Mouse (Mus musculus) T-cell, adult 2 months (primary cell): Measurements from ENCODE around the gene Lrtm2.

Experiments used
- DNase-seq: peaks from one replicate; pipeline ENCODE4 v3.0.0; 2022; ENCODE audit warnings: low spot score

Gene Lrtm2

GRCm38 (mm10) chr6:119336124-119336523, 5.6 kb upstream of the Lrtm2 start:
- peak; percentile 69 for DNase-seq

DNA sequence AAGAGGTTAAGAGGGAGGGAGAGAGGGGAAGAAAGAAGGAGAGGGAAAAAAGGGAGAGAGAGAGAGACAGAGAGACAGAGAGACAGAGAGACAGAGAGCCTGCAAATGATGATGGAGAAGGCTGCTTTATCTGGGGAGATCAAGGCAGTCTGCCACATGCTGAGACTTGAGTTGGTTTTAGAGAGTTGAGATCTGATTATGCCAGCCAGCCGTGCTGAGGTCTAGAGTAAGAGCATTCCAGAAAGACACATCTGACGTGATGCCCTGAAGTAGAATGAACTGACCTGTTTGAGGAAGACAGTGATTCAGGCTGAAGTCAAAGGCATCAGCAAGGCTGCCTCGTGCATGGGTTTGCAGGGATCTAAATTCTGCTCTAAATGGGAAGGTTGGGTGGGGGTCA, 3.3 kb upstream of the Lrtm2 start:
- no peak for DNase-seq

- DNase-seq, result no peak
Observed at GRCm38 (mm10) chr6:119333202-119333601, 2.6 kb upstream of the Lrtm2 start.

DNA sequence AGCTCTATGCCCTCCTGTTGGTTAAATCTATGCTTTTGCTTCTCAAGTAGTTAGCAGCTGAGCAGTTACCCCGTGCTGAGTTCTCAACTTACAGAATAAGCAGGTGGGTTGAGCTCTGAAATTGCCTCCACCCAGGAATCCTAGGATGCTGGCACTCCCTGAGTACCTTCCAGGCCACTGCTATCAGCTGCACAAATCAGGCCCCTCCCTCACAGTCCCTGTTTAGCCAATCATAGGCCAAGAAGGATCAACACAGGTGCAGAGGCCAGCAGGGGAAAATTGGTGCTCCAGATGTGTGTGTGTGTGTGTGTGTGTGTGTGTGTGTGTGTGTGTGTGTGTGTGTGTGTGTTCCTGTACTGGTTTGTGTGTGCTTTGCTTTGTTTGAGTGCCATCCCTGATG, 1.5 kb upstream of the Lrtm2 start:
- no peak for DNase-seq

DNA sequence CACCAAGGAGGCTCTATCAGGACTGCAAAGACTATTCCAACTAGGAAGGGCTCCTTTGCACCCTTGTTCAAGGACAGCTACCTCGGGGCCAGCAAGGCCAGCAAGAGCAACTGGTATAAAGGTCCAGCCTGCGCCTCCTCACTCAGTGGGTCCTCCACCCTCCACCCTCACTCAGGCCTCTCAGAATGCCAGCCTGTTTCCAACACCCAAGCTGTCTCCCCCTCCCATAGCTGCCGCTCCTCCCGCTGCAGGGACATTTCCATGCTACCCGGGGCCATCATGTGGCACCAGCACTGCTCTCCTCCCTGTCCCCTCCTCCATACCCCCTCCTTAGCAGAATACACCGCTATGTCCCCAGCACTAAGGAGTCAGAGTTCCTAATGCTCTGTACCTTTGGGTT, 630 bp downstream of the Lrtm2 start:
- no peak for DNase-seq

- no peak for DNase-seq
Observed at GRCm38 (mm10) chr6:119329215-119329714, 1.3 kb downstream of the Lrtm2 start.

DNA sequence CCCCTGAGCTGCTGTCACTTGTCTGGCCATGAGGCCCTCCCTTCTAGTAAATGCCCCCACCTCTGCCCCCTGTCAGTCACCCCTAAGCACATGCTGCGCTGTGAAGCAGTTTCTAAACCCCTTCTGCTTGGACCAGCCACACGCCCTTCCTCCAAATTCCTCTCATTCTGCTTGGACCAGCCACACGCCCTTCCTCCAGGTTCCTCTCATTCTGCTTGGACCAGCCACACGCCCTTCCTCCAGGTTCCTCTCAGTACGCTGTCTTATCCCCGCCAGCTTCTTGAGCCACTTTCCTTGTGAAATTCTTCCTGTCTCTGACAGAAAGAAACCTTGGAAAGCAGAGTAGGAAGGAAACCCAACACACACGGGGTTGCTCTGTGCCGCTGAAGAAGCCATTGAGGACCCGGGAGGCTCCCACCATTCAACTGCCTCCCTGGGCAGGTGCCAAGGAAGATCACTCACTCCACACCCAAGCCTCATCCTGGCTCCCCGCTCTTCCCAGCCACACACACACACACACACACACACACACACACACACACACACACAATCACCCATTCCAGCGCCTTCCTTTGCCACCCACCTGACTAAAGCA, 1.9 kb downstream of the Lrtm2 start:
- no peak for DNase-seq

GRCm38 (mm10) chr6:119326541-119326940, 4.0 kb downstream of the Lrtm2 start:
- DNase-seq, result no peak

DNA sequence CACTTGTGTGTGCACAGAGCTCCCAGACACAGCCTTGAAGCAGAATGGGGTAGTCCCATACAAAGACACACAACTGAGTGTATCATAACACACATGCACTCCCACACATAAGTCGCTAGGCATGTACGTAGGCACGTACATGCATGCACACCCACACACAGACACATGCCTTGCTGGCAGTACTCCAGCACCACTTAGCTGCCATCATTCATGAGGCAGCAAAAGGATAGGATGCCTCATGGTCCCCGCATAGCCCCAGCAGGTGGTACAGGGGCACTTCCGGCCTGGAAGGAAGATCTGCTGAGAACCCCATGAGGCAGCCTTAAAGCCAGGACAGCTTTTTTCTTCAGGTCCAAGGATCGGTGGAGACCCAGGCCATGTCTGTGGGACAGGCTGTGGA, 4.6 kb downstream of the Lrtm2 start:
- no peak for DNase-seq

DNA sequence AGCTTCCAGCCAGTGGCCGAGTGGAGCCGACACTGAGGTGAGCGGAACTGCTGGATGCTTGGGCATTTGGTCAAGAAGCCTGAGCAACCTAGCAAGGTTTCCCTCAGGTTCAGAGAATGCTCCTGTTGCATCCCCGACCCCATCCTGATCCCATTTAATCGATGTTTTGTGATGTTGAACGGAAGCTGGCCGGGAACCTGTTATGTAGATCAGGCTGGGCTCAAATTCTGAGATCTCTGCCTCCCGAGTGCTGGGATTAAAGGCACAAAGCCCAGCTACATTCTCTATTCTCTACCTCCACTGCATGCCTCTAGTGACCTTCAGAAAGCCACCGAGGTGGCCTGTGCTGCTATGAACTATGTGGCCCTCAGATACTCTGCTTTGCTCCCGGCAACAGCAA, 5.8 kb downstream of the Lrtm2 start:
- DNase-seq, result no peak

- no peak for DNase-seq
Observed at GRCm38 (mm10) chr6:119321752-119322151, 8.8 kb downstream of the Lrtm2 start.

DNA sequence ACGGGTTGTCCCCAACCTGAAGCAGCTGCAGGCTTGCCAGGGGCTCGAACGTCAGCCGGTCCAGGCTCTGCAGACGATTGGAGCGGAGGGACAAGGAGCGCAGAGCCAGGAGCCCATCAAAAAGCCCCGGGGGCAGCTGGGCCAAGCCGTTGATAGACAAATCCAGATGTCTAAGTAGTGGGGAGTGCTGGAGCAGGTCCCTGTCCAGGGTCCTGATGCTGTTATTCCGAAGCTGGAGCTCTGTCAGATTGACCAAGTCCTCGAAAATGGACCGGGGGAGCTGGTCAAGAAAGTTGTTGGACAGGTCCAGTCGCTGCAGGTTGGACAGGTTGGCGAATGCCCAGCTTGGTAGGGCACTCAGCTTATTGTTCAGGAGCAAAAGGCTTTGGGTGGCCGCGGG, 10.1 kb downstream of the Lrtm2 start:
- DNase-seq, result no peak

- DNase-seq, result no peak
Observed at GRCm38 (mm10) chr6:119319358-119319757, 11.2 kb downstream of the Lrtm2 start.

- no peak for DNase-seq
Observed at GRCm38 (mm10) chr6:119318732-119319131, 11.8 kb downstream of the Lrtm2 start.

DNA sequence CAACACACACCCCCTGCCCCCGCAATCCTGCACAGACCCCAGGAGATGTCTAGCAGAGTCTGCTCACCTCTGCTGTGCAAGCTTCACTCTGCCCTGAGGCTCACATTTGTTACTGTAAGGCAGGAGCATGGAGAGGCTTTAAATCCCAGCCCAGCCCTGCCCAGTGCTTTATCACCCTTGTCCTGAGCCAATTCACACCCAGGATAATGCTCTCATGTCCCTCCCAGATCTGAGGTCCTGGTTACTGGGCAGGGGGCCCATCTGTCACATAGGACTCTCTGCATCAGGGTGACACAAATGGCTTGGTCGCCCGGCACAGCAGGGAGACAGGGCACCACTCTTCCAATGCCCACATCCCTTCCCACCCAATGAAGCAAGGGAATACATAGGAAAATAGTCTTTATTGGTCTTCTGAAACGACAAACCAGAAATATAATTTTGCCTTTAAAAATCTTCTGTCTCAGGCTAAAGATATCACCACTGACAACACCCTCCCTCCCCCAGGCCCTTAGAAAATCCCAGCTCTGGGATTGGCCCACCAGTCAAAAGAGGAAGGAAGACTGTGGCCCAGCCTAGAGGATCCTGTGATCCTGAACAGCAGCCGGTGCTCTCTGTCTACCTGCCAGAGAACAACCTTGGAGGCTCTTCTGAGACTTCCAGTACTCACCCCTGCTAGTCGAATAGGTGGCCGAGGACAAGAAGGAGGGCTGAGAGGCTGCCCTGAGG, 15.7 kb downstream of the Lrtm2 start:
- no peak for DNase-seq

DNA sequence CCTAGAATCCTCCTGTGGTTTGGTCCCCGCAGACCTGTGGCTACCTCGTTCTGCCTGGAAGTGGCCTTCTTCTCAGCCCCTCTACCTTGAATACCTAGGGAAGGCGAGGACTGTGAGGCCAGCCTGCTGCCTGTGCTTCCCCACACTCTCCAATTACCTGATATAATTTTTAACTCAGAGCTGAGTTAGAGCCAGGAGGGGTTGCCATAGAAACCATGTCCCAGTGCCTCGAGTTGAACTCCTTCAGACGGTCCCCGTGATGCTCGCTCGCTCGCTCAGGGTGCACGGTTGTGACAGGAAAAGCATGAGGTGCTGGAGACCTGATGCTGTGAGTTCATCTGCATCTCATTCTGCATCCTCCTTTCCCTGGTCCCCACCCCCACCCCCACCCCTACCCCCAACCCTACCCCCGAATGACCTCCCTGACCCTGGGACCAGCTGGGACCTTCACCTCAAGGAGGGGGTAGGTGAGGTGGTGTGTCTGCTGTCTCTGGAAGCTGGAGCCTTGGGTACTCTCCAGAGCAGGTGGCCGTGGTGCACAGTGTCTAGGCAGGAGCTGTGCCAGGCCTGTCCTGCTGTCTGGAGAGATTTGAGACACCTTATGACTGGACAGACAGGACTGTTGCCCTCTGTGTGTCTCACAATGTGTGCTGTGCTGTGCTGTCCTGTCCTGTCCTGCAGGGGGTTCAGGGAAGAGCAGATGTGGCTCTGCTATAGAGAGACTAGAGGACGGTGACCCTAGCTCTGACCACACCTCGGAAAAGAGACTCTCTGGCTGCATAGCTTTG, 16.8 kb downstream of the Lrtm2 start:
- no peak for DNase-seq

DNA sequence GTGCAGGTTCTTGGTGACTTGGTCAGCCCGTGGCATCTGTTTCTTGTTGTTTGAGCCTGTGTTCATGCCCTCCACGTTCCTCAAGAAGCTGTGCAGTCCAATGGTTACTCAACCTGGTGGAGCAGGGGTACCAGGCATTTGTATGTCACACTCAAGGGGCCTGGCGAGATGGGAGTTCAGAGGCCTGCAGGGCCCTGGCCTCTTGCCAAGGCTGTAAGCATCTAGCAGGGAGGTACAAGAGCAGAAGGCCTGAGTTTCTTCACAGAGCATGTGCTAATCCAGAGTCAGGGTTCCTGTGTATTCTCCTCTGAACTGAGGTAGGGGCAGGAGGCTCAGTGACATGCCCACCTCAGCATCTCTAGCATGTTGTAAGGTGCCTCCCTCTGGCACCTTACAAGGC, 17.5 kb downstream of the Lrtm2 start:
- DNase-seq, result no peak

GRCm38 (mm10) chr6:119312381-119312780, 18.2 kb downstream of the Lrtm2 start:
- no peak for DNase-seq

DNA sequence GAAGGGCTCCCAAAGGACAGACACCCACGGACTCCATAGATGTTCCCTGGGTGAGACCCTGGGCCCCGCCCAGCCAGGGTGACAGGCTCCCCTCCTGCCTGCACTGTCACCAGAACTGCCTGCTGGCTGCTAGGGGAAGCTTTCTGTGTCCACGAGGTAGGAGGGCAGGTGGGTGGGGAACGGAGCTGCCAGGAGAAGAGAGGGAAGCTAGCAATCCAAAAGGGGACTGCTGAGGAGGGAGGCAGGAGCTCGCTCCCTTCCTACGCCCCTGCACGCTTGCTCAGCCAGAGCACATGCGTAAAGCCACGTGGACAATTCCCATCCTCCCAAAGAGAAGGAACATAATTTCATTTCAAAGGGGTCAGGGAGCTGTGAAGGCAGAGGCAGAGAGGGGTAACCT, 20.4 kb downstream of the Lrtm2 start:
- no peak for DNase-seq

- DNase-seq, result no peak
Observed at GRCm38 (mm10) chr6:119307867-119308413, 22.6 kb downstream of the Lrtm2 start.

GRCm38 (mm10) chr6:119303331-119303730, 27.2 kb downstream of the Lrtm2 start:
- DNase-seq, result no peak

DNA sequence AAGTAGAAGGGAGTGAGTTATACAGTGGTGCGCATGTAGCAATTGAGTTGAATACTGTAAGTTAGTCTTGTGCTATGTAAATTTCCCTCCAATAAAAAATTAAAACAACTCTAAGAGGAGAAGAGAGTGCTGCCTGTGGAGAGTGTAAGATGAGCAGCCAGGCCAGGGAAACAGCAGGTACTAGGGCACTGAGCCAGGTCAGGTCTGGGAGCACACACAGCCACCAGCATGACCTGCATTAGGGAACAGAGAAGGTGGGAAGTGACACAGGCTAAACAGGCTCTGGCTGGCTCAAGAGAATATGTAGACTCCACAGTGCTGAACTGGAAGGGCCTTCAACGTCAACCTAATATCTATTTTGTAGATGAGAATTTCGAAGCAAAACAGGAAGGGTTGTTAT, 29.3 kb downstream of the Lrtm2 start:
- no peak for DNase-seq

DNA sequence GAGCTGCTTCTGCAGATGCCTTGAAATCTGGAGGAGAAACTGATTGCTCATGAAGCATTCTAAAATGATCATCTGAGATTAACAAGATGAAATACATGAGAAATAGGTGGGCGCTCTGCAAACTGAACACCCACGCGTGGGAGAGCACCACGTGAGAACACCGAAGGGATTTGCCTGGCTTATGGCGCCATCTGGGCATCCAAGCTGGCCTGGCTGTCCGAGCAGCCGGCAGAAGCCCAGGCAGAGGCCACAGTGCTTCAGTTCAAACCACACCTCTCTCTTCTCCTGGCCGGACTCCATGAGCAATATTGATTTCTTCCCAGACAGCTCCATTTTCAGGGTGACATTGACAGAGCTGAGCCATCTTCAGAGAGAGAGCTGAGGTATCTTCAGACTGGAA, 49.8 kb downstream of the Lrtm2 start:
- no peak for DNase-seq
